ENCODE assay signal across 10 mouse cellular contexts in the genomic region with DNA sequence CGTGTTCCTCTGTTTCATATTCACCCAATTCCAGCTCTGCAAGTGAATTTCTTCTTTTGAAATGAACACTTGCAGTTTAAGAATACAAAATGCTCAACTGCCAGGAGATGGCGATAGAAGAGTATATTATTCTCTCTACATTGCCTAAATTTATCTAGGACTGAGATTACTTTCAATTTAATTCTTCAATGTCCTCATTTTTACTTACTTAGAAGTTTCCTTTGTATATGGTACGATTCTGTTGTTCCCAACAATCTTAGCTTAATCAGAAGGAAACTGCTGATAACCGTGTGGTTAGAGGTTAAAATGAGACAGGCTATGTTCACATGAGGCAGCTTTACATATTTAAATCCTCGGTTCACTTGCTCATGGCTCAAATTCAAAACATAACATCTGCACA.
A peak's percentile ranks its signal among the peaks of the same experiment; 100 is the strongest.
DNase-seq lines count a peak whose midpoint lies in the region; ATAC-seq and TF ChIP-seq lines count a peak whose summit lies in the region.
"Had no signal": no experiment of that assay in that cellular context is flagged by ENCODE, and none has a peak within 500 bp of the region (broad histone marks: within the 10 kb centered on the region; RNA-seq: fewer than 3 reads in every experiment).

No protein-coding gene starts in this region.

- intact Hi-C loops in heart, postnatal 10 days (cut with DNase I), result loop anchor here (1.0 to 10.0 kb wide), 3 partner anchors 397 to 802 kb away; partner anchors contain the start of gene Thsd7a

- H3K27me3 ChIP-seq in heart, embryonic 14.5 days (ENCODE audit: control insufficient read depth, insufficient read depth, low read length), result no peaks in the 10 kb centered on the region
- no peaks in the 10 kb centered on the region for H3K27me3 ChIP-seq in heart, embryonic 10.5 days (ENCODE audit: insufficient read depth, poor library complexity, severe bottlenecking)
- no peaks in the 10 kb centered on the region for H3K27me3 ChIP-seq in midbrain, embryonic 11.5 days (ENCODE audit: control insufficient read depth, insufficient read depth, low read length)
- no peaks in the 10 kb centered on the region for H3K27me3 ChIP-seq in midbrain, embryonic 10.5 days (ENCODE audit: low read depth, poor library complexity, severe bottlenecking)
- no peaks in the 10 kb centered on the region for H3K27me3 ChIP-seq in stomach, postnatal 0 days (ENCODE audit: control insufficient read depth, insufficient read depth, low read length)
- H3K27me3 ChIP-seq: limb, embryonic 13.5 days had no signal

- 31% methylated on average over 5 of the region's 5 CpGs for WGBS in heart, embryonic 14.5 days
- WGBS in heart, embryonic 10.5 days, result 51% methylated on average over 5 of the region's 5 CpGs
- WGBS in midbrain, embryonic 11.5 days, result 56% methylated on average over 5 of the region's 5 CpGs
- 66% methylated on average over 5 of the region's 5 CpGs for WGBS in midbrain, embryonic 10.5 days
- WGBS in stomach, postnatal 0 days, result 26% methylated on average over 5 of the region's 5 CpGs

- H3K27ac ChIP-seq in heart, embryonic 14.5 days (replicated peaks in 1 of 2; ENCODE audit: control insufficient read depth in 1 of 2, insufficient read depth in 1 of 2, low read depth in 2 of 2, low read length in 2 of 2), result no peak overlapping the region
- H3K27ac ChIP-seq in heart, embryonic 10.5 days, result no peak overlapping the region
- H3K27ac ChIP-seq in midbrain, embryonic 11.5 days (ENCODE audit: low read depth, low read length), result no peak overlapping the region
- no peak overlapping the region for H3K27ac ChIP-seq in midbrain, embryonic 10.5 days (replicated peaks)
- no peak overlapping the region for H3K27ac ChIP-seq in stomach, postnatal 0 days (replicated peaks)
- H3K27ac ChIP-seq: limb, embryonic 13.5 days had no signal

- no peak overlapping the region for H3K9ac ChIP-seq in heart, embryonic 14.5 days (ENCODE audit: low read length)
- H3K9ac ChIP-seq in midbrain, embryonic 11.5 days (ENCODE audit: low read length), result no peak overlapping the region
- H3K9ac ChIP-seq in stomach, postnatal 0 days (ENCODE audit: low read length), result no peak overlapping the region
- H3K9ac ChIP-seq: limb, embryonic 13.5 days had no signal

- H3K4me3 ChIP-seq in heart, embryonic 14.5 days (ENCODE audit: control insufficient read depth in 1 of 2, insufficient read depth in 1 of 2, low read depth in 1 of 2, low read length in 2 of 2), result peak overlapping the region in 1 of 2 experiments; percentile 6; a peak in 1 of 4 replicates
- no peak overlapping the region for H3K4me3 ChIP-seq in heart, embryonic 10.5 days
- no peak overlapping the region for H3K4me3 ChIP-seq in midbrain, embryonic 11.5 days (ENCODE audit: low read depth, low read length)
- H3K4me3 ChIP-seq in midbrain, embryonic 10.5 days, result no peak overlapping the region
- no peak overlapping the region for H3K4me3 ChIP-seq in stomach, postnatal 0 days (ENCODE audit: low read depth, low read length)
- H3K4me3 ChIP-seq: erythroblast, embryonic 14.5 days; limb, embryonic 13.5 days had no signal

- TF ChIP-seq EP300 in stomach, postnatal 0 days (optimal IDR thresholded peaks at IDR 0.05), result no peak

- H3K4me1 ChIP-seq in heart, embryonic 14.5 days (ENCODE audit: control insufficient read depth in 2 of 2, insufficient read depth in 2 of 2, low read length in 2 of 2), result no peaks in the 10 kb centered on the region
- H3K4me1 ChIP-seq in heart, embryonic 10.5 days, result no peaks in the 10 kb centered on the region
- H3K4me1 ChIP-seq in midbrain, embryonic 11.5 days (ENCODE audit: control insufficient read depth, insufficient read depth, low read length), result no peaks in the 10 kb centered on the region
- peaks cover 3% of the 10 kb centered on the region; the same call in 1 of the 2 replicates for H3K4me1 ChIP-seq in midbrain, embryonic 10.5 days
- H3K4me1 ChIP-seq in stomach, postnatal 0 days (replicated peaks; ENCODE audit: control insufficient read depth, insufficient read depth), result no peaks in the 10 kb centered on the region
- H3K4me1 ChIP-seq: limb, embryonic 13.5 days had no signal

- DNase-seq in heart, embryonic 10.5 days (ENCODE audit: low spot score), result no peak
- no peak for DNase-seq in midbrain, embryonic 11.5 days (ENCODE audit: low spot score, missing footprints)
- DNase-seq in midbrain, embryonic 10.5 days (ENCODE audit: low spot score), result no peak
- peak; percentile 19 to 43 for DNase-seq in heart, postnatal 10 days
- DNase-seq in stomach, postnatal 0 days (ENCODE audit: low spot score), result no peak
- DNase-seq in thymus, postnatal 36 days, result no peak
- DNase-seq in spleen, adult 12 weeks (ENCODE audit: low spot score), result no peak

- no peaks in the 10 kb centered on the region for H3K36me3 ChIP-seq in heart, embryonic 14.5 days (ENCODE audit: control insufficient read depth, insufficient read depth, low read length)
- H3K36me3 ChIP-seq in heart, embryonic 10.5 days, result no peaks in the 10 kb centered on the region
- no peaks in the 10 kb centered on the region for H3K36me3 ChIP-seq in midbrain, embryonic 11.5 days (ENCODE audit: control insufficient read depth, insufficient read depth, low read length)
- no peaks in the 10 kb centered on the region for H3K36me3 ChIP-seq in midbrain, embryonic 10.5 days
- no peaks in the 10 kb centered on the region for H3K36me3 ChIP-seq in stomach, postnatal 0 days (ENCODE audit: control insufficient read depth, insufficient read depth, low read length)
- H3K36me3 ChIP-seq: limb, embryonic 13.5 days had no signal

- no peak for ATAC-seq in heart, embryonic 14.5 days (ENCODE audit: insufficient number of reproducible peaks, insufficient read depth, low FRiP score, low read depth)
- peak; percentile 33; the same call in 1 of the 2 replicates for ATAC-seq in midbrain, embryonic 11.5 days (ENCODE audit: low FRiP score)
- no peak for ATAC-seq in stomach, postnatal 0 days (ENCODE audit: low FRiP score, low TSS enrichment)

- H3K9me3 ChIP-seq in heart, embryonic 14.5 days (ENCODE audit: control insufficient read depth, low read length), result no peaks in the 10 kb centered on the region
- no peaks in the 10 kb centered on the region for H3K9me3 ChIP-seq in heart, embryonic 10.5 days
- no peaks in the 10 kb centered on the region for H3K9me3 ChIP-seq in midbrain, embryonic 11.5 days (ENCODE audit: control insufficient read depth, low read length)
- H3K9me3 ChIP-seq in midbrain, embryonic 10.5 days (replicated peaks), result no peaks in the 10 kb centered on the region
- H3K9me3 ChIP-seq in stomach, postnatal 0 days (ENCODE audit: control insufficient read depth, low read length), result no peaks in the 10 kb centered on the region
- H3K9me3 ChIP-seq: limb, embryonic 13.5 days had no signal

- peak overlapping the region; percentile 46 for H3K4me2 ChIP-seq in heart, embryonic 14.5 days (ENCODE audit: low read length)
- no peak overlapping the region for H3K4me2 ChIP-seq in midbrain, embryonic 11.5 days
- H3K4me2 ChIP-seq in stomach, postnatal 0 days (replicated peaks; ENCODE audit: low read depth), result no peak overlapping the region
- H3K4me2 ChIP-seq: limb, embryonic 13.5 days had no signal

- peak; percentile 71 for TF ChIP-seq CTCF in stomach, postnatal 0 days (IDR thresholded peaks at IDR 0.05; ENCODE audit: low read depth)

Comparison
In these comparisons a context has a peak if more than half of its experiments do, and no peak if none do; other contexts are left out.
1. DNase-seq: peak in heart, postnatal 10 days (2 of 2); none in heart, embryonic 10.5 days (single experiment), midbrain, embryonic 11.5 days (single experiment), midbrain, embryonic 10.5 days (single experiment), stomach, postnatal 0 days (single experiment), thymus, postnatal 36 days (0 of 2) and spleen, adult 12 weeks (single experiment).